ENCODE assay signal across 8 mouse cellular contexts in the genomic region with DNA sequence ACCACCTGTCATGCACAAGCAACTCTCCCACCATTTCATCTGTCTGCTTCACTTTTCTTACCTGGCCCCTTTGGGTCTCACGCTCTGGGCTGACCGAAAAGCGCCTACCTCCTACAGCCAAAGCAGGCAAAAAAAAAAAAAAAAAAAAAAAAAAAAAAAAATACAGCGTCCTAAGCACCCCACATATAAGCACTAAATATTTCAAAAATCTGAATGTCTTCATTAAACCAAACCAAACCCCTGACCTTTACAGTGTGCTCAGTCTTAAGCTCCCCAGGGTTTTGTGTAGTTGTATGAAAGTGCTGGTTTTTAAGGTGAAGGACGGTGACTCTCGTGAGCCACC. TPM values are rescaled to one million over a fixed set of nuclear protein-coding genes. Genes with fewer than 3 reads are reported as not detected.
DNase-seq lines count a peak whose midpoint lies in the region; ATAC-seq and TF ChIP-seq lines count a peak whose summit lies in the region.

No protein-coding gene starts in this region.

- 2% methylated on average over 6 of the region's 6 CpGs for WGBS in embryonic facial prominence, embryonic 13.5 days
- 4% methylated on average over 6 of the region's 6 CpGs for WGBS in intestine, embryonic 14.5 days
- WGBS in neural tube, embryonic 13.5 days: 7% methylated on average over 6 of the region's 6 CpGs

- no peak for TF ChIP-seq CTCF in left cerebral cortex, adult 2 months (IDR thresholded peaks at IDR 0.05)

- 0 out of 2 replicates have a peak, but pooled peaks cover 9% of the 10 kb centered on the region for H3K4me1 ChIP-seq in embryonic facial prominence, embryonic 13.5 days
- peaks cover 8% of the 10 kb centered on the region; the same call in 1 of the 2 replicates for H3K4me1 ChIP-seq in intestine, embryonic 14.5 days (replicated peaks; ENCODE audit: control insufficient read depth, insufficient read depth, low read length)
- H3K4me1 ChIP-seq in neural tube, embryonic 13.5 days (replicated peaks): peaks cover 18% of the 10 kb centered on the region

- H3K9me3 ChIP-seq in embryonic facial prominence, embryonic 13.5 days: no peaks in the 10 kb centered on the region
- H3K9me3 ChIP-seq in intestine, embryonic 14.5 days (ENCODE audit: control insufficient read depth, low read length): no peaks in the 10 kb centered on the region
- no peaks in the 10 kb centered on the region for H3K9me3 ChIP-seq in neural tube, embryonic 13.5 days

- no peak for DNase-seq in left cerebral cortex, adult 2 months (ENCODE audit: extremely low spot score in 1 of 2, low spot score in 2 of 2)
- no peak for DNase-seq in left cerebral cortex, postnatal 10 days (ENCODE audit: extremely low spot score in 1 of 2, low spot score in 2 of 2)
- no peak for DNase-seq in intestine, embryonic 14.5 days (ENCODE audit: low spot score)
- no peak for DNase-seq in T-cell, adult 2 months (ENCODE audit: low spot score)
- DNase-seq in right cerebral cortex, postnatal 25 days: no peak
- no peak for DNase-seq in spleen, postnatal 14 days (ENCODE audit: low spot score in 2 of 2)

- H3K36me3 ChIP-seq in embryonic facial prominence, embryonic 13.5 days: no peaks in the 10 kb centered on the region
- no peaks in the 10 kb centered on the region for H3K36me3 ChIP-seq in intestine, embryonic 14.5 days (ENCODE audit: control insufficient read depth, insufficient read depth, low read length)
- no peaks in the 10 kb centered on the region for H3K36me3 ChIP-seq in neural tube, embryonic 13.5 days

- H3K27me3 ChIP-seq in embryonic facial prominence, embryonic 13.5 days: no peaks in the 10 kb centered on the region
- H3K27me3 ChIP-seq in intestine, embryonic 14.5 days (replicated peaks; ENCODE audit: control insufficient read depth, insufficient read depth, low read length): no peaks in the 10 kb centered on the region
- H3K27me3 ChIP-seq in neural tube, embryonic 13.5 days: no peaks in the 10 kb centered on the region

- peak overlapping the region; percentile 89 for H3K4me2 ChIP-seq in embryonic facial prominence, embryonic 13.5 days
- H3K4me2 ChIP-seq in intestine, embryonic 14.5 days (ENCODE audit: low read length): peak overlapping the region; percentile 91
- peak overlapping the region; percentile 86 for H3K4me2 ChIP-seq in neural tube, embryonic 13.5 days

- peak overlapping the region; percentile 97 for H3K9ac ChIP-seq in embryonic facial prominence, embryonic 13.5 days
- H3K9ac ChIP-seq in intestine, embryonic 14.5 days (ENCODE audit: low read length): peak overlapping the region; percentile 97
- peak overlapping the region; percentile 94 for H3K9ac ChIP-seq in neural tube, embryonic 13.5 days

- ATAC-seq in embryonic facial prominence, embryonic 13.5 days (ENCODE audit: insufficient number of reproducible peaks, insufficient read depth, low FRiP score, low TSS enrichment, low read depth): no peak
- no peak; the same call in 1 of the 2 replicates for ATAC-seq in intestine, embryonic 14.5 days (replicated peaks; ENCODE audit: low FRiP score, low TSS enrichment, low read depth)
- no peak for ATAC-seq in neural tube, embryonic 13.5 days (ENCODE audit: low read depth)

- intact Hi-C loops in left cerebral cortex, adult 2 months (cut with DNase I): loop anchor here (1.0 to 5.0 kb wide), 3 partner anchors 63 to 130 kb away; partner anchors contain the start of gene Epm2a
- intact Hi-C loops in left cerebral cortex, postnatal 10 days (cut with DNase I): loop anchor here (5.0 kb wide), 1 partner anchor 62 kb away; the partner anchor contains the start of gene Epm2a

- H3K27ac ChIP-seq in left cerebral cortex, adult 2 months: peak overlapping the region; percentile 100
- peak overlapping the region; percentile 97 for H3K27ac ChIP-seq in embryonic facial prominence, embryonic 13.5 days
- H3K27ac ChIP-seq in intestine, embryonic 14.5 days (ENCODE audit: low read depth): peak overlapping the region; percentile 99
- peak overlapping the region; percentile 97 for H3K27ac ChIP-seq in neural tube, embryonic 13.5 days (replicated peaks)

- peak overlapping the region; percentile 86 for H3K4me3 ChIP-seq in left cerebral cortex, adult 2 months
- H3K4me3 ChIP-seq in embryonic facial prominence, embryonic 13.5 days: peak overlapping the region; percentile 89
- peak overlapping the region; percentile 88 for H3K4me3 ChIP-seq in intestine, embryonic 14.5 days (ENCODE audit: low read depth, low read length)
- H3K4me3 ChIP-seq in neural tube, embryonic 13.5 days: peak overlapping the region; percentile 96

RNA-seq across cellular contexts. Expression of gene Fbxo30, which starts 0.9 kb away (rescaled TPM):
- 10 to 100 TPM; 10.1 to 11.9 TPM for total RNA-seq in left cerebral cortex, adult 2 months (2021)
- total RNA-seq in left cerebral cortex, postnatal 10 days (2021): 10 to 100 TPM; 11.9 to 13.3 TPM
- polyA plus RNA-seq in embryonic facial prominence, embryonic 13.5 days (2015; fragmentation: Nextera tagmentation; extraction: Ambion mirVana): 37.4 and 41.1 TPM in 2 replicates
- polyA plus RNA-seq in intestine, embryonic 14.5 days (2014; fragmentation: Nextera tagmentation; extraction: Ambion mirVana): 23.1 and 26.7 TPM in 2 replicates
- polyA plus RNA-seq in neural tube, embryonic 13.5 days (2015; fragmentation: Nextera tagmentation; extraction: Ambion mirVana): 21.2 and 25.2 TPM in 2 replicates
